ENCODE assay signal across 8 mouse cellular contexts in the genomic region with DNA sequence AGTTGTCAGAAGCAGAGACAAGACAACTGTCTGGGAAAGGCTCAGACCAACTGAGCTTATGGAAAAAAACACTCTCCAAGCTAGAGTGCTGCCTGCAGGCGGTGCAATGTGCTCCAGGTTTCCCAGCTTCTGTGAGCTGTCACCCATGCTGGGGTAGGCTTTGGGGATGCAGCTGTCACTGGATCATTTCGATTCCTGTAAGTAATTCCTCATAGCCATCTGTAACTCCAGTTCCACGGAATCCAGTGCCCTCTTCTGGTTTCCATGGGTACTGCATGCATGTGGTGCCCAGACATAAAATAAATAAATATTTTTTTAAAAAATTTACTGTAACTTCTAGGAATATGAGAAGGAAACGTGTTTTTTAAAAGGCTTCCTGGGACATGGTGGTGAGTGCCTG. TPM values are rescaled to one million over a fixed set of nuclear protein-coding genes. Genes with fewer than 3 reads are reported as not detected.
DNase-seq lines count a peak whose midpoint lies in the region; TF ChIP-seq lines count a peak whose summit lies in the region.
"Had no signal": no experiment of that assay in that cellular context is flagged by ENCODE, and none has a peak within 500 bp of the region (broad histone marks: within the 10 kb centered on the region; RNA-seq: fewer than 3 reads in every experiment).

No protein-coding gene starts in this region.

- in situ Hi-C loops in CH12.LX (cut with MboI; ENCODE audit: low pct_ligation_motif_present, low pct_unique_long_range_greater_than_20kb, low sequenced_read_pairs): loop anchor here (25.0 kb wide), 1 partner anchor 117 kb away; a partner anchor contains a TSS

- H3K79me2 ChIP-seq in CH12.LX (replicated peaks; ENCODE audit: control insufficient read depth, extremely low read depth, insufficient read depth, poor library complexity, severe bottlenecking): no peaks in the 10 kb centered on the region

- DNase-seq in CH12.LX (ENCODE audit: extremely low read depth) (peak; percentile 27), MN1 (ENCODE audit: low spot score) (peak; percentile 67)
- peak; percentile 63 for DNase-seq in cerebellum, adult 9-11 months
- peak; percentile 64 to 70 for DNase-seq in frontal cortex, postnatal 36 days (ENCODE audit: low spot score in 2 of 2)
- peak; percentile 68 to 83 for DNase-seq in layer of hippocampus, adult 2 months (ENCODE audit: low spot score in 2 of 2)
- DNase-seq in lung, postnatal 25 days (ENCODE audit: low spot score): peak; percentile 55
- peak; percentile 73 for DNase-seq in right cerebral cortex, postnatal 14 days

- dilution Hi-C loops in CH12.LX (cut with MboI; ENCODE audit: extremely low pct_ligation_motif_present, extremely low pct_unique_long_range_greater_than_20kb, low sequenced_read_pairs): no loop called here

- no peak overlapping the region for H3K9ac ChIP-seq in CH12.LX (ENCODE audit: insufficient read depth, low read depth)

- no peak overlapping the region for H3K4me3 ChIP-seq in CH12.LX (replicated peaks in 1 of 3; ENCODE audit: low read depth in 2 of 3, low read length in 2 of 3, poor library complexity in 1 of 3)
- no peak overlapping the region for H3K4me3 ChIP-seq in layer of hippocampus, adult 2 months

- H3K4me2 ChIP-seq in CH12.LX (ENCODE audit: insufficient read depth, low read depth, poor library complexity, severe bottlenecking): no peak overlapping the region

- H3K27me3 ChIP-seq in CH12.LX (replicated peaks): no peaks in the 10 kb centered on the region

- no peak overlapping the region for H3K27ac ChIP-seq in CH12.LX (ENCODE audit: insufficient read depth, low read depth)
- H3K27ac ChIP-seq in layer of hippocampus, adult 2 months: no peak overlapping the region

- no peak for TF ChIP-seq EP300 in CH12.LX (IDR thresholded peaks at IDR 0.05; ENCODE audit: low read length)

- TF ChIP-seq RAD21 in CH12.LX (IDR thresholded peaks at IDR 0.05; ENCODE audit: low read depth, low read length): peak; percentile 68

- no peaks in the 10 kb centered on the region for H3K9me3 ChIP-seq in CH12.LX (replicated peaks; ENCODE audit: low read length)

- peak; percentile 70 to 75 for TF ChIP-seq CTCF in CH12.LX (conservative IDR thresholded peaks at IDR 0.05 in 1 of 2, IDR thresholded peaks at IDR 0.05 in 1 of 2; ENCODE audit: low read depth in 2 of 2, low read length in 2 of 2)
- TF ChIP-seq CTCF in layer of hippocampus, adult 2 months (conservative IDR thresholded peaks at IDR 0.05): peak; percentile 96

- H3K36me3 ChIP-seq in CH12.LX (replicated peaks in 1 of 2; ENCODE audit: control insufficient read depth in 1 of 2, insufficient read depth in 1 of 2, low read length in 1 of 2): peaks cover 28 to 72% of the 10 kb centered on the region in 2 experiments

- no peaks in the 10 kb centered on the region for H3K4me1 ChIP-seq in CH12.LX (ENCODE audit: control insufficient read depth in 1 of 2, insufficient read depth in 2 of 2)

- no peak for TF ChIP-seq POLR2A in CH12.LX (IDR thresholded peaks at IDR 0.05; ENCODE audit: low read depth, low read length)

TF ChIP-seq in CH12.LX, 34 proteins besides CTCF, POLR2A, EP300 and RAD21:
- TF ChIP-seq MAFK (IDR thresholded peaks at IDR 0.05; ENCODE audit: insufficient replicate concordance, low read length): no peak
- TF ChIP-seq SMC3 (IDR thresholded peaks at IDR 0.05; ENCODE audit: low read depth, low read length): peak; percentile 55
- TF ChIP-seq ZNF384 (IDR thresholded peaks at IDR 0.05; ENCODE audit: low read depth, low read length): peak; percentile 12; the same call in 1 of the 2 replicates

RNA-seq across cellular contexts. Expression of a gene that starts 5.2 kb away (rescaled TPM):
- total RNA-seq in CH12.LX (2012; rRNA removed) (not detected in 2 replicates), CH12.LX (2014; rRNA removed) (not detected in 2 replicates)
- not detected in 2 replicates for polyA plus RNA-seq in CH12.LX (2012; ENCODE audit: insufficient read length, low read depth)
- total RNA-seq in layer of hippocampus, adult 2 months (2021): not detected
- polyA plus RNA-seq: testis, adult 2 months had no signal

RNA-seq across cellular contexts. Expression of a gene that starts 10.0 kb away (rescaled TPM):
- total RNA-seq in CH12.LX (2012; rRNA removed) (36.8 and 52.8 TPM in 2 replicates), CH12.LX (2014; rRNA removed) (36.5 and 37.2 TPM in 2 replicates)
- 23.9 and 27.4 TPM in 2 replicates for polyA plus RNA-seq in CH12.LX (2012; ENCODE audit: insufficient read length, low read depth)
- 10 to 100 TPM; 43.7 to 48.1 TPM for total RNA-seq in layer of hippocampus, adult 2 months (2021)
